Mouse (Mus musculus): ENCODE results near the gene Scimp. TPM values are rescaled to one million over a fixed set of nuclear protein-coding genes. Genes with fewer than 3 reads are reported as not detected.

Gene Scimp
- total and polyA plus RNA-seq, 2 experiments from 2014 or later = 0.14 TPM; not detected in 1

DNA sequence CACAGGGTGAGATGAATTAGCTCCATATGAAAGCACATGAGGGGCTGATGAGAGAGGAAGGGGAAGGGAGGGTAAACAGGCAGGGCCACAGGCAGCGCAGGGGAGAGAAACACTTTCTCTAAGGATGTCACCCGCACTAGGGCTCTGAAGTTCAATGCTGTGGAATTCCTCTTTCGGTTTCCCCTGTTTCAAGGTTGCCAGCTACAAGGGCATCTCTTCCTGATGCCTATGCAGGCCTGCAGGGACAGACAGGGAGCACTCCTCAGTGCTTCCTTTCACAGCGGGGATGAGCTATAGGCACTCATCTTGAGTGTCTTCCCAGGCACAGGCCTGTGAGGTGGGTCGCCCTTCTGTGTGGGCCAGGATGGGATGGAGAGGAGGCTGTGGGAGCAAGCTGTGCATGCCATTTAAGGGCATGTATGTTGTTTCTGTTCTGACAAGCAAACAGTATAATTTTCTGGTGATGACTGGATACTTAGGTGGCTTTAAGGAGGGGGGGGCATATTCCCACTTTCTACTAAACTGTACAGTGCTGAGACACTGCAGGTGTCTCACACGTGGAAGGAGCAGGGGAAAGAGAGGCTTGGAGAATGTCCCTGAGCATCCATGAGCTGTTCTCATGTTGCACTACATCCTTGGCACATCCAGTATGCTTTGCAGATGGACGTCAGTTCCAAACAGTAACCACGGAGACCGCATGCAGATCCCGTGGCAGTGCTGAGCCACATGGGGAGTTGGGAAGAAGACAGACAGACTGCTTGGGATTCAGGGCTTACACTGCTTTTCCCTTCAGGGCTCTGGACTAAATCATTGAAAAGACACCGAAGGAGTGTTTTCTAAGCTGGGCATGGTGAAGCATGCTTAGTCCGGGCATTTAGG lies 69.6 kb downstream of the Scimp start:
- Histone ChIP-seq H3K36me3 (ENCODE audit: insufficient read depth, low read length) (no peaks in the 10 kb centered on the region), H3K27ac (no peak overlapping the region), H3K4me1 (ENCODE audit: insufficient read depth, low read length) (no peaks in the 10 kb centered on the region), H3K9ac (replicated peaks; ENCODE audit: low read length) (no peak overlapping the region), H3K4me2 (ENCODE audit: low read depth, low read length) (no peak overlapping the region), H3K4me3 (ENCODE audit: low read length) (no peak overlapping the region), H3K9me3 (ENCODE audit: low read length) (no peaks in the 10 kb centered on the region), H3K27me3 (ENCODE audit: insufficient read depth, low read length) (no peaks in the 10 kb centered on the region)
- DNase-seq (ENCODE audit: low spot score) (peak; percentile 55), ATAC-seq (peak; percentile 47; the same call in 1 of the 2 replicates)
- no peak for TF ChIP-seq CTCF (IDR thresholded peaks at IDR 0.05; ENCODE audit: low read depth)
- 67% methylated on average over 12 of the region's 12 CpGs for WGBS

DNA sequence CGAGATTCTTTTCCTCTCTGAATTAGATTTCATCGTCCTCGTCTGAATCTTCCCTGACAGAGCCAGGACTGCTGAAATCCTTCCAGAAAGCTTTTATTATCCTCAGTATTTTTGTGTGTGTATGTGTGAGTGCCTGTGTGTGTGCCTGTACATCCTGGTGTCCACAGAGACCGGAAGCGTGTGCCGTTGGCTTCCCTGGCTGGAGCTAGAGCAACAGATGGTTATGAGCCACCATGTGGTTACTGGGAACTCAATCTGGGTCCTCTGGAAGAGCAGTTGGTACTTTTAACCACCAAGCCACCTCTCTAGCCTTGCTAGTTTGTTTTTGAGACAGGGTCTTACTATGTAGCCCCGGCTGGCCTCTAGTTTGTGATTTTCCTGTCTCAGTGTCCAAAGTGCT lies 70.3 kb downstream of the Scimp start:
- Histone ChIP-seq H3K4me1 (ENCODE audit: insufficient read depth, low read length) (no peaks in the 10 kb centered on the region), H3K9ac (replicated peaks; ENCODE audit: low read length) (no peak overlapping the region), H3K27ac (no peak overlapping the region), H3K4me3 (ENCODE audit: low read length) (no peak overlapping the region), H3K9me3 (ENCODE audit: low read length) (no peaks in the 10 kb centered on the region), H3K27me3 (ENCODE audit: insufficient read depth, low read length) (no peaks in the 10 kb centered on the region), H3K4me2 (ENCODE audit: low read depth, low read length) (no peak overlapping the region), H3K36me3 (ENCODE audit: insufficient read depth, low read length) (no peaks in the 10 kb centered on the region)
- TF ChIP-seq CTCF (IDR thresholded peaks at IDR 0.05; ENCODE audit: low read depth) = no peak
- WGBS = 82% methylated on average over 7 of the region's 7 CpGs
- DNase-seq (ENCODE audit: low spot score) (no peak), ATAC-seq (no peak)

DNA sequence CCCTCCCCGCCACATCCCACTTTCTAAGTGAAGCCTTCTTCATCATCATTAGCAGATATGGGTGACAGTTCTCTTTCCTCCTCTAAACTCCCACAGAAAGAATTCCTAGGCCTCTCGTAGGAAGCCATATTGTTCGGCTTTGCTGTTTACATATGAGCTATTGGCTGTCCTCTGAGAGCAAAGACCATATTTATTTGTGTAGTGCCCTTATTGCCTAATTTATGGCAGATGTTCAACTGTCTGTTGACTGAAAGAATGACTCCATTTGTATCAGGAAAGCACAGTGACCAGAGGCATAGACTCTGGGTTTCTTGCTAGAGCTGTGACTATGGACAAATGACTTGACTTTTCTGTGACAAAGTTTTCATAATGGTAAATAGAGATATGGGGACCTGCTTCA lies 70.8 kb downstream of the Scimp start:
- H3K9ac ChIP-seq (replicated peaks; ENCODE audit: low read length) = no peak overlapping the region
- H3K9me3 ChIP-seq (ENCODE audit: low read length) = no peaks in the 10 kb centered on the region
- no peaks in the 10 kb centered on the region for H3K4me1 ChIP-seq (ENCODE audit: insufficient read depth, low read length)
- DNase-seq (ENCODE audit: low spot score) (no peak), ATAC-seq (no peak)
- no peaks in the 10 kb centered on the region for H3K27me3 ChIP-seq (ENCODE audit: insufficient read depth, low read length)
- no peak for TF ChIP-seq CTCF (IDR thresholded peaks at IDR 0.05; ENCODE audit: low read depth)
- 91% methylated on average over 3 of the region's 3 CpGs for WGBS
- H3K4me2 ChIP-seq (ENCODE audit: low read depth, low read length) = no peak overlapping the region
- H3K36me3 ChIP-seq (ENCODE audit: insufficient read depth, low read length) = no peaks in the 10 kb centered on the region
- no peak overlapping the region for H3K27ac ChIP-seq
- H3K4me3 ChIP-seq (ENCODE audit: low read length) = no peak overlapping the region

Small RNAs within 50 kb of the gene (microRNA-seq; reads per million reads assigned to microRNA genes)
- 0 reads per million in 2 experiments for gene Gm22760

Other genes with a start within 250 kb of the Scimp start
- 56.6 and 73.3 TPM in 2 replicates for gene Mink1, start 249.7 kb downstream of the Scimp start, total RNA-seq (2014; rRNA removed)
- 13.6 and 15.2 TPM in 2 replicates for gene Mink1, start 249.7 kb downstream of the Scimp start, polyA plus RNA-seq (2015; fragmentation: Nextera tagmentation; extraction: Ambion mirVana)
- gene 4930544D05Rik, start 196.7 kb downstream of the Scimp start, total RNA-seq (2014; rRNA removed) = not detected in 2 replicates
- gene 4930544D05Rik, start 196.7 kb downstream of the Scimp start, polyA plus RNA-seq (2015; fragmentation: Nextera tagmentation; extraction: Ambion mirVana) = not detected in 2 replicates
- gene Chrne, start 193.4 kb downstream of the Scimp start, total RNA-seq (2014; rRNA removed) = 4.5 TPM in 1 of 2 replicates, not detected in the other
- gene Chrne, start 193.4 kb downstream of the Scimp start, polyA plus RNA-seq (2015; fragmentation: Nextera tagmentation; extraction: Ambion mirVana) = 0.42 and 0.59 TPM in 2 replicates
- not detected in 2 replicates for gene Gp1ba, start 173.5 kb downstream of the Scimp start, total RNA-seq (2014; rRNA removed)
- 0.24 and 0.42 TPM in 2 replicates for gene Gp1ba, start 173.5 kb downstream of the Scimp start, polyA plus RNA-seq (2015; fragmentation: Nextera tagmentation; extraction: Ambion mirVana)
- gene Rnf167, start 165.4 kb downstream of the Scimp start, total RNA-seq (2014; rRNA removed) = 70.2 and 87.3 TPM in 2 replicates
- gene Rnf167, start 165.4 kb downstream of the Scimp start, polyA plus RNA-seq (2015; fragmentation: Nextera tagmentation; extraction: Ambion mirVana) = 100 and 105 TPM in 2 replicates
- gene Slc25a11, start 165.1 kb downstream of the Scimp start, total RNA-seq (2014; rRNA removed) = 154 and 160 TPM in 2 replicates
- 168 and 171 TPM in 2 replicates for gene Slc25a11, start 165.1 kb downstream of the Scimp start, polyA plus RNA-seq (2015; fragmentation: Nextera tagmentation; extraction: Ambion mirVana)
- gene Pfn1, start 157.9 kb downstream of the Scimp start, total RNA-seq (2014; rRNA removed) = 460 and 560 TPM in 2 replicates
- 606 and 634 TPM in 2 replicates for gene Pfn1, start 157.9 kb downstream of the Scimp start, polyA plus RNA-seq (2015; fragmentation: Nextera tagmentation; extraction: Ambion mirVana)
- 12.4 and 17.7 TPM in 2 replicates for gene Eno3, start 155.4 kb downstream of the Scimp start, total RNA-seq (2014; rRNA removed)
- 5.9 and 8.3 TPM in 2 replicates for gene Eno3, start 155.4 kb downstream of the Scimp start, polyA plus RNA-seq (2015; fragmentation: Nextera tagmentation; extraction: Ambion mirVana)
- 31.9 and 43.1 TPM in 2 replicates for gene Spag7, start 143.2 kb downstream of the Scimp start, total RNA-seq (2014; rRNA removed)
- 138 and 142 TPM in 2 replicates for gene Spag7, start 143.2 kb downstream of the Scimp start, polyA plus RNA-seq (2015; fragmentation: Nextera tagmentation; extraction: Ambion mirVana)
- 23.2 and 26.7 TPM in 2 replicates for gene Camta2, start 124.5 kb downstream of the Scimp start, total RNA-seq (2014; rRNA removed)
- gene Camta2, start 124.5 kb downstream of the Scimp start, polyA plus RNA-seq (2015; fragmentation: Nextera tagmentation; extraction: Ambion mirVana) = 24.5 and 24.6 TPM in 2 replicates
- 0.72 and 0.94 TPM in 2 replicates for gene Inca1, start 112.4 kb downstream of the Scimp start, total RNA-seq (2014; rRNA removed)
- 2.3 and 3.1 TPM in 2 replicates for gene Inca1, start 112.4 kb downstream of the Scimp start, polyA plus RNA-seq (2015; fragmentation: Nextera tagmentation; extraction: Ambion mirVana)
- 27.3 and 31.5 TPM in 2 replicates for gene Kif1c, start 112.0 kb downstream of the Scimp start, total RNA-seq (2014; rRNA removed)
- gene Kif1c, start 112.0 kb downstream of the Scimp start, polyA plus RNA-seq (2015; fragmentation: Nextera tagmentation; extraction: Ambion mirVana) = 1.7 and 1.9 TPM in 2 replicates
- gene Zfp3, start 48.4 kb downstream of the Scimp start, total RNA-seq (2014; rRNA removed) = 6.8 and 9.8 TPM in 2 replicates
- 10.2 and 11.2 TPM in 2 replicates for gene Zfp3, start 48.4 kb downstream of the Scimp start, polyA plus RNA-seq (2015; fragmentation: Nextera tagmentation; extraction: Ambion mirVana)
- gene Rabep1, start 32.2 kb upstream of the Scimp start, total RNA-seq (2014; rRNA removed) = 45.7 and 47.1 TPM in 2 replicates
- gene Rabep1, start 32.2 kb upstream of the Scimp start, polyA plus RNA-seq (2015; fragmentation: Nextera tagmentation; extraction: Ambion mirVana) = 101 and 104 TPM in 2 replicates
- 63.9 and 64.0 TPM in 2 replicates for gene Nup88, start 157.4 kb upstream of the Scimp start, total RNA-seq (2014; rRNA removed)
- gene Nup88, start 157.4 kb upstream of the Scimp start, polyA plus RNA-seq (2015; fragmentation: Nextera tagmentation; extraction: Ambion mirVana) = 97.0 and 99.8 TPM in 2 replicates
- 17.7 and 47.2 TPM in 2 replicates for gene Rpain, start 157.6 kb upstream of the Scimp start, total RNA-seq (2014; rRNA removed)
- gene Rpain, start 157.6 kb upstream of the Scimp start, polyA plus RNA-seq (2015; fragmentation: Nextera tagmentation; extraction: Ambion mirVana) = 65.8 and 66.7 TPM in 2 replicates
- gene C1qbp, start 170.4 kb upstream of the Scimp start, total RNA-seq (2014; rRNA removed) = 14.9 and 22.0 TPM in 2 replicates
- gene C1qbp, start 170.4 kb upstream of the Scimp start, polyA plus RNA-seq (2015; fragmentation: Nextera tagmentation; extraction: Ambion mirVana) = 201 TPM in 2 replicates
- gene Dhx33, start 191.9 kb upstream of the Scimp start, total RNA-seq (2014; rRNA removed) = 22.9 and 24.3 TPM in 2 replicates
- gene Dhx33, start 191.9 kb upstream of the Scimp start, polyA plus RNA-seq (2015; fragmentation: Nextera tagmentation; extraction: Ambion mirVana) = 8.3 and 10.0 TPM in 2 replicates
- 6.1 and 12.5 TPM in 2 replicates for gene Mis12, start 207.0 kb upstream of the Scimp start, total RNA-seq (2014; rRNA removed)
- gene Mis12, start 207.0 kb upstream of the Scimp start, polyA plus RNA-seq (2015; fragmentation: Nextera tagmentation; extraction: Ambion mirVana) = 14.1 and 16.2 TPM in 2 replicates
- gene Derl2, start 207.3 kb upstream of the Scimp start, total RNA-seq (2014; rRNA removed) = 25.7 and 31.5 TPM in 2 replicates
- 25.3 and 28.2 TPM in 2 replicates for gene Derl2, start 207.3 kb upstream of the Scimp start, polyA plus RNA-seq (2015; fragmentation: Nextera tagmentation; extraction: Ambion mirVana)
- gene 6330403K07Rik, start 220.9 kb upstream of the Scimp start, total RNA-seq (2014; rRNA removed) = 696 and 765 TPM in 2 replicates
- gene 6330403K07Rik, start 220.9 kb upstream of the Scimp start, polyA plus RNA-seq (2015; fragmentation: Nextera tagmentation; extraction: Ambion mirVana) = 673 and 681 TPM in 2 replicates

Measured in hindbrain, postnatal 0 days (tissue).